Mouse (Mus musculus): ENCODE data around the gene Ktn1. TPM values are rescaled to one million over a fixed set of nuclear protein-coding genes. Genes with fewer than 3 reads are reported as not detected.

Ktn1 gene
- 8.1 and 10.5 TPM in 2 replicates for polyA plus RNA-seq (2012; rRNA removed)

GRCm38 (mm10) chr14:47648218-47648617 lies at the start of gene Ktn1:
Gene Ktn1, plus strand, starts transcription at chr14:47648448.

Other genes starting within 250 kb of the Ktn1 start
- gene Dlgap5, start 230.0 kb upstream of the Ktn1 start, polyA plus RNA-seq (2012; rRNA removed), result 20.4 and 22.0 TPM in 2 replicates
- gene Fbxo34, start 198.0 kb upstream of the Ktn1 start, polyA plus RNA-seq (2012; rRNA removed), result 16.1 and 16.6 TPM in 2 replicates
- gene Atg14, start 77.8 kb upstream of the Ktn1 start, polyA plus RNA-seq (2012; rRNA removed), result 4.7 and 5.6 TPM in 2 replicates